Mouse (Mus musculus) gastrocnemius, adult 2 months (tissue): ENCODE data around the gene Ndufaf3. TPM values are rescaled to one million over a fixed set of nuclear protein-coding genes. Genes with fewer than 3 reads are reported as not detected.

Experiments used
- DNase-seq: peaks from one replicate; pipeline ENCODE4 v3.0.0; 2022
- H3K27ac ChIP-seq: fragments of 200-600 bp; 2 replicates; pipeline ENCODE4 v1.8.1; 2022; ENCODE audit warnings: mild to moderate bottlenecking
- H3K4me3 ChIP-seq: fragments of 200-600 bp; 2 replicates; pipeline ENCODE4 v1.8.1; 2022; ENCODE audit warnings: mild to moderate bottlenecking, moderate library complexity
- CTCF ChIP-seq: fragments of 200-600 bp; IDR thresholded peaks from 2 replicates; pipeline ENCODE4 v1.8.1; 2022; ENCODE audit warnings: antibody characterized with exemption, mild to moderate bottlenecking, moderate library complexity
- intact Hi-C: fragments of 180-260 bp; cut with DNase I; formaldehyde crosslinking; loops from one replicate; pipeline ENCODE4 v1.15.1; 2025
- total RNA-seq, 2 experiments: library from RNA; stranded (reverse); gene quantifications; 2 replicates each; pipeline ENCODE4 v1.2.3; 2021

Gene Ndufaf3
- total RNA-seq, 2 experiments from 2014 or later, result 20.6 to 39.2 TPM

- TF ChIP-seq CTCF, result peak; percentile 3; the same call in 1 of the 2 replicates
- intact Hi-C loops, result loop anchor here (5.0 kb wide), 1 partner anchor 52 kb away; the partner anchor contains the start of gene Qrich1
- peak within 1 kb of the TSS; percentile 86 for H3K4me3 ChIP-seq
- H3K27ac ChIP-seq, result peak within 1 kb of the TSS; percentile 98
- peak; percentile 94 for DNase-seq
Measured at GRCm38 (mm10) chr9:108569381-108570206, 2.4 kb upstream of the Ndufaf3 start, which contains the start of gene Dalrd3. Gene Dalrd3, plus strand, starts transcription at chr9:108569886.

GRCm38 (mm10) chr9:108568511-108568921 is 1.3 kb upstream of the Ndufaf3 start:
- no peak for TF ChIP-seq CTCF
- intact Hi-C loops, result loop anchor here (5.0 kb wide), 1 partner anchor 51 kb away; the partner anchor contains the start of gene Qrich1
- no peak for DNase-seq
- Histone ChIP-seq H3K4me3 (peak overlapping the region; percentile 76), H3K27ac (peak overlapping the region; percentile 98)

GRCm38 (mm10) chr9:108567931-108568419 is 741 bp upstream of the Ndufaf3 start:
- peak; percentile 55 for DNase-seq
- intact Hi-C loops, result loop anchor here (2.0 to 5.0 kb wide), 2 partner anchors 51 to 81 kb away; partner anchors contain the start of genes Arih2 and Qrich1
- peak overlapping the region; percentile 76 for H3K4me3 ChIP-seq
- peak overlapping the region; percentile 98 for H3K27ac ChIP-seq
- no peak for TF ChIP-seq CTCF

- no peak for TF ChIP-seq CTCF
- H3K4me3 ChIP-seq, result peak overlapping the region; percentile 76
- peak overlapping the region; percentile 98 for H3K27ac ChIP-seq
- intact Hi-C loops, result loop anchor here (2.0 to 5.0 kb wide), 2 partner anchors 49 to 83 kb away; partner anchors contain the start of genes Arih2 and Qrich1
- no peak for DNase-seq
Measured at GRCm38 (mm10) chr9:108565881-108566814, 1.1 kb downstream of the Ndufaf3 start.

GRCm38 (mm10) chr9:108564131-108564530 is 3.1 kb downstream of the Ndufaf3 start:
- DNase-seq, result no peak
- H3K4me3 ChIP-seq, result no peak overlapping the region
- intact Hi-C loops, result loop anchor here (5.0 kb wide), 1 partner anchor 37 kb away; no protein-coding TSS in a partner anchor
- no peak for TF ChIP-seq CTCF
- no peak overlapping the region for H3K27ac ChIP-seq

GRCm38 (mm10) chr9:108563671-108564070 is 3.6 kb downstream of the Ndufaf3 start:
- TF ChIP-seq CTCF, result no peak

GRCm38 (mm10) chr9:108560227-108560841 is 6.9 kb downstream of the Ndufaf3 start, which contains the start of gene Impdh2:
Gene Impdh2, plus strand, starts transcription at chr9:108560286.
- DNase-seq, result peak; percentile 96
- Histone ChIP-seq H3K27ac (peak within 1 kb of the TSS; percentile 92), H3K4me3 (peak within 1 kb of the TSS; percentile 76)
- no peak for TF ChIP-seq CTCF
- intact Hi-C loops, result loop anchor here (1.0 to 5.0 kb wide), 2 partner anchors 18 to 33 kb away; partner anchors contain the start of gene Wdr6

More at GRCm38 (mm10) chr9:108563671-108564070, 3.6 kb downstream of the Ndufaf3 start:
- intact Hi-C loops, result loop anchor here (5.0 kb wide), 1 partner anchor 36 kb away; no protein-coding TSS in a partner anchor
- no peak overlapping the region for H3K4me3 ChIP-seq
- no peak for DNase-seq
- H3K27ac ChIP-seq, result no peak overlapping the region

GRCm38 (mm10) chr9:108559169-108559568 is 8.1 kb downstream of the Ndufaf3 start:
- no peak for DNase-seq
- Histone ChIP-seq H3K4me3 (no peak overlapping the region), H3K27ac (no peak overlapping the region)
- intact Hi-C loops, result no loop called here
- TF ChIP-seq CTCF, result no peak

- no peak for TF ChIP-seq CTCF
- no peak overlapping the region for H3K27ac ChIP-seq
- intact Hi-C loops, result no loop called here
Measured at GRCm38 (mm10) chr9:108546875-108547274, 20.4 kb downstream of the Ndufaf3 start.

GRCm38 (mm10) chr9:108545986-108546385 is 21.2 kb downstream of the Ndufaf3 start:
- no peak for TF ChIP-seq CTCF
- Histone ChIP-seq H3K27ac (no peak overlapping the region), H3K4me3 (no peak overlapping the region)
- intact Hi-C loops, result no loop called here
- DNase-seq, result no peak

More at GRCm38 (mm10) chr9:108546875-108547274, 20.4 kb downstream of the Ndufaf3 start:
- H3K4me3 ChIP-seq, result no peak overlapping the region
- no peak for DNase-seq

- DNase-seq, result no peak
- TF ChIP-seq CTCF, result no peak
- intact Hi-C loops, result no loop called here
- H3K4me3 ChIP-seq, result no peak overlapping the region
- no peak overlapping the region for H3K27ac ChIP-seq
Measured at GRCm38 (mm10) chr9:108540846-108541245, 26.4 kb downstream of the Ndufaf3 start.
